Mouse (Mus musculus) cortical plate, adult 2 months (tissue): ENCODE data around the gene Rbm44.

Source experiments
- CTCF ChIP-seq: fragments of 200-500 bp; IDR thresholded peaks from 2 replicates; pipeline ENCODE4 v1.5.1; 2011; ENCODE audit warnings: mild to moderate bottlenecking, control low read depth, low read length; ENCODE audit not compliant: insufficient read depth; ENCODE audit errors: extremely low read depth
- POLR2A ChIP-seq: fragments of 200-500 bp; IDR thresholded peaks from 2 replicates; pipeline ENCODE4 v1.6.1; 2011; ENCODE audit warnings: mild to moderate bottlenecking, low read length, control low read depth; ENCODE audit not compliant: insufficient read depth; ENCODE audit errors: extremely low read depth

GRCm38 (mm10) chr1:91166798-91167197 lies 21.9 kb downstream of the Rbm44 start:
- TF ChIP-seq CTCF (no peak), POLR2A (no peak)
